Mouse (Mus musculus) heart, postnatal 0 days (tissue): ENCODE measurements around the gene Olfr58. TPM values are rescaled to one million over a fixed set of nuclear protein-coding genes. Genes with fewer than 3 reads are reported as not detected.
"Not testable (repeated sequence)": the region's sequence is repeated elsewhere in the genome, so short reads cannot be mapped to it uniquely, and the experiment has no call there.

Experiments
- ATAC-seq: fragments of 200-750 bp; cut with Nextera tagmentation; 2 replicates; pipeline ENCODE4 v1.8.0; 2017; ENCODE audit warnings: low read depth, moderate number of reproducible peaks, moderate library complexity; ENCODE audit not compliant: insufficient read depth
- DNase-seq: peaks from one replicate; pipeline ENCODE4 v3.0.0-alpha.2; 2016; ENCODE audit warnings: low spot score
- H3K27ac ChIP-seq: fragments of 300-500 bp; sonication (generic); 2 replicates; pipeline ENCODE4 v1.5.1; 2014; ENCODE audit warnings: low read depth, mild to moderate bottlenecking
- H3K27me3 ChIP-seq: fragments of 300-500 bp; sonication (generic); 2 replicates; pipeline ENCODE4 v1.6.1; 2014; ENCODE audit warnings: low read length, mixed read lengths; ENCODE audit not compliant: control insufficient read depth, insufficient read depth
- H3K36me3 ChIP-seq: fragments of 300-500 bp; sonication (generic); replicated peaks from 2 replicates; pipeline ENCODE4 v1.6.1; 2014; ENCODE audit warnings: low read length, mixed read lengths; ENCODE audit not compliant: control insufficient read depth, insufficient read depth
- H3K4me1 ChIP-seq: fragments of 300-500 bp; sonication (generic); 2 replicates; pipeline ENCODE4 v1.6.1; 2014; ENCODE audit warnings: antibody characterized with exemption; ENCODE audit not compliant: control insufficient read depth, insufficient read depth
- H3K4me2 ChIP-seq: fragments of 300-500 bp; sonication (generic); 2 replicates; pipeline ENCODE4 v1.6.1; 2014; ENCODE audit warnings: low read depth, mild to moderate bottlenecking, low read length, moderate library complexity
- H3K4me3 ChIP-seq: fragments of 300-500 bp; sonication (generic); 2 replicates; pipeline ENCODE4 v1.5.1; 2014; ENCODE audit warnings: low read depth, low read length
- H3K9ac ChIP-seq: fragments of 300-500 bp; sonication (generic); replicated peaks from 2 replicates; pipeline ENCODE4 v1.6.1; 2014; ENCODE audit warnings: low read depth, low read length, mixed read lengths
- H3K9me3 ChIP-seq: fragments of 300-500 bp; sonication (generic); replicated peaks from 2 replicates; pipeline ENCODE4 v1.6.1; 2016; ENCODE audit warnings: low read length; ENCODE audit not compliant: control insufficient read depth
- CTCF ChIP-seq: IDR thresholded peaks from 2 replicates; pipeline ENCODE4 v1.5.1; 2016; ENCODE audit warnings: antibody characterized with exemption, control low read depth, low read depth
- EP300 ChIP-seq: IDR thresholded peaks from 2 replicates; pipeline ENCODE4 v1.6.1; 2016; ENCODE audit warnings: antibody characterized with exemption, low read depth
- WGBS: fragments of 180-500 bp; shearing (Covaris S2); extraction: QIAGEN DNeasy Blood & Tissue Kit; methylation state at CpG from one replicate; pipeline ENCODE4 v1.1.7; 2014; 5-methylcytosine and 5-hydroxymethylcytosine counted together
- polyA plus RNA-seq: library from polyadenylated mRNA; unstranded; fragments of >200 nt; fragmentation: Nextera tagmentation; extraction: Ambion mirVana; gene quantifications from 2 replicates; pipeline ENCODE4 v1.2.1, GENCODE M21; 2015
- total RNA-seq: library from RNA; depleted of rRNA; stranded (reverse); fragments of >200 nt; gene quantifications from 2 replicates; pipeline ENCODE4 v1.2.3, GENCODE M21; 2014; ENCODE audit warnings: low replicate concordance; rRNA removed

Olfr58 gene
- not detected in 2 replicates for total RNA-seq
- not detected in 2 replicates for polyA plus RNA-seq

- ATAC-seq (no peak), DNase-seq (no peak)
- Histone ChIP-seq H3K4me1 (no peaks in the 10 kb centered on the region), H3K9me3 (no peaks in the 10 kb centered on the region), H3K4me2 (no peak within 1 kb of the TSS), H3K27ac (no peak within 1 kb of the TSS), H3K36me3 (no peaks in the 10 kb centered on the region), H3K9ac (no peak within 1 kb of the TSS), H3K4me3 (no peak within 1 kb of the TSS), H3K27me3 (no peaks in the 10 kb centered on the region)
- TF ChIP-seq EP300 (no peak), CTCF (no peak)
Observed at GRCm38 (mm10) chr9:19779983-19780382, at the start of gene Olfr58. TSS of gene Olfr58 (plus strand) at chr9:19780283.

GRCm38 (mm10) chr9:19769136-19769535 lies 10.9 kb upstream of the Olfr58 start:
- Histone ChIP-seq H3K9ac (no peak overlapping the region), H3K9me3 (peaks cover 7% of the 10 kb centered on the region; the same call in 1 of the 2 replicates), H3K4me3 (no peak overlapping the region), H3K36me3 (no peaks in the 10 kb centered on the region), H3K4me2 (no peak overlapping the region), H3K4me1 (no peaks in the 10 kb centered on the region), H3K27me3 (no peaks in the 10 kb centered on the region), H3K27ac (no peak overlapping the region)
- no peak for TF ChIP-seq CTCF
- TF ChIP-seq EP300 = no peak
- no peak for ATAC-seq
- DNase-seq = no peak
- 77% methylated on average over 14 of the region's 14 CpGs for WGBS

- no peak overlapping the region for H3K4me2 ChIP-seq
- no peak overlapping the region for H3K4me3 ChIP-seq
- H3K27ac ChIP-seq = no peak overlapping the region
- H3K27me3 ChIP-seq = no peaks in the 10 kb centered on the region
- DNase-seq = no peak
- no peak for ATAC-seq
- H3K9ac ChIP-seq = no peak overlapping the region
- H3K36me3 ChIP-seq = no peaks in the 10 kb centered on the region
- H3K9me3 ChIP-seq = peaks cover 10% of the 10 kb centered on the region; the same call in 1 of the 2 replicates
- TF ChIP-seq CTCF = no peak
- TF ChIP-seq EP300 = no peak
- no peaks in the 10 kb centered on the region for H3K4me1 ChIP-seq
- 85% methylated on average over 14 of the region's 14 CpGs for WGBS
Observed at GRCm38 (mm10) chr9:19769701-19770100, 10.4 kb upstream of the Olfr58 start.

DNA sequence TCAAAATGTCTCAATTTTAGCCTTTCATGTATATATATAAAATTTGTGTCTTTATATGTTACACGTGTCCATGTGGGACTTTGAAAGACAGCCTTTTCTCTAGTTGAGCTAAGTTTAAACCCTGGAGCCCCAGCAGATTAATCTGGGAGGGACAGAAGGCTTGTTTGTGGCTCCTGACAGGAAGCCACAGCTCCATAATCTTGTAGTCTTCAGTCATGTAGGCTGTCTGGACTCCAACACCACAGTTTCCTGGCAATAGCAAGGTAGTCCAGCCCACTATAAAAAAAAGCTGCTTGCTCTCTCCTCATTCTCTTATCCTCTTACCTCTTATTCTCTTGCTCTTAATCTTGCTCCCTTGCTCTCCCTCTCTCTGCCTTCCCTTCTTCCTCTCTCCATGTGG lies 22.9 kb downstream of the Olfr58 start:
- H3K4me3 ChIP-seq = no peak overlapping the region
- no peaks in the 10 kb centered on the region for H3K27me3 ChIP-seq
- no peak for TF ChIP-seq EP300
- TF ChIP-seq CTCF = no peak
- H3K9me3 ChIP-seq = no peaks in the 10 kb centered on the region
- no peak for ATAC-seq
- H3K27ac ChIP-seq = no peak overlapping the region
- no peaks in the 10 kb centered on the region for H3K4me1 ChIP-seq
- no peaks in the 10 kb centered on the region for H3K36me3 ChIP-seq
- no peak overlapping the region for H3K4me2 ChIP-seq
- no peak overlapping the region for H3K9ac ChIP-seq
- WGBS = 57% methylated on average over 1 of the region's 1 CpGs
- no peak for DNase-seq

- not testable (repeated sequence) for H3K9ac ChIP-seq, H3K36me3 ChIP-seq, H3K27ac ChIP-seq, DNase-seq, H3K4me2 ChIP-seq, H3K4me3 ChIP-seq, H3K9me3 ChIP-seq, ATAC-seq, H3K4me1 ChIP-seq, H3K27me3 ChIP-seq
- WGBS = 40% methylated on average over 1 of the region's 1 CpGs
Observed at GRCm38 (mm10) chr9:19804606-19805005, 24.5 kb downstream of the Olfr58 start, which contains the start of gene Olfr859. TSS of gene Olfr859 (plus strand) at chr9:19804906.

Other genes starting within 250 kb of the Olfr58 start
- gene Olfr853, start 239.2 kb upstream of the Olfr58 start, total RNA-seq = not detected in 2 replicates
- not detected in 2 replicates for gene Olfr853, start 239.2 kb upstream of the Olfr58 start, polyA plus RNA-seq
- not detected in 2 replicates for gene Olfr854, start 212.9 kb upstream of the Olfr58 start, total RNA-seq
- not detected in 2 replicates for gene Olfr854, start 212.9 kb upstream of the Olfr58 start, polyA plus RNA-seq
- gene Olfr855, start 197.7 kb upstream of the Olfr58 start, total RNA-seq = not detected in 2 replicates
- gene Olfr855, start 197.7 kb upstream of the Olfr58 start, polyA plus RNA-seq = not detected in 2 replicates
- 10.6 and 22.8 TPM in 2 replicates for gene Zfp317, start 158.2 kb upstream of the Olfr58 start, total RNA-seq
- gene Zfp317, start 158.2 kb upstream of the Olfr58 start, polyA plus RNA-seq = 11.5 and 12.0 TPM in 2 replicates
- not detected in 2 replicates for gene Olfr857, start 70.8 kb upstream of the Olfr58 start, total RNA-seq
- gene Olfr857, start 70.8 kb upstream of the Olfr58 start, polyA plus RNA-seq = not detected in 2 replicates
- gene Olfr859, start 24.6 kb downstream of the Olfr58 start, total RNA-seq = not detected in 2 replicates
- not detected in 2 replicates for gene Olfr859, start 24.6 kb downstream of the Olfr58 start, polyA plus RNA-seq
- gene Olfr860, start 69.5 kb downstream of the Olfr58 start, total RNA-seq = not detected in 2 replicates
- not detected in 2 replicates for gene Olfr860, start 69.5 kb downstream of the Olfr58 start, polyA plus RNA-seq
- gene Olfr862, start 107.7 kb downstream of the Olfr58 start, total RNA-seq = not detected in 2 replicates
- gene Olfr862, start 107.7 kb downstream of the Olfr58 start, polyA plus RNA-seq = not detected in 2 replicates
- not detected in 2 replicates for gene Olfr77, start 136.6 kb downstream of the Olfr58 start, total RNA-seq
- 0.27 and 0.34 TPM in 2 replicates for gene Olfr77, start 136.6 kb downstream of the Olfr58 start, polyA plus RNA-seq
- not detected in 2 replicates for gene Olfr866, start 247.8 kb downstream of the Olfr58 start, total RNA-seq
- not detected in 2 replicates for gene Olfr866, start 247.8 kb downstream of the Olfr58 start, polyA plus RNA-seq